Mouse (Mus musculus): ENCODE data around the gene Cyb5b.
"Not testable (repeated sequence)": the region's sequence is repeated elsewhere in the genome, so short reads cannot be mapped to it uniquely, and the experiment has no call there.

Gene Cyb5b

DNA sequence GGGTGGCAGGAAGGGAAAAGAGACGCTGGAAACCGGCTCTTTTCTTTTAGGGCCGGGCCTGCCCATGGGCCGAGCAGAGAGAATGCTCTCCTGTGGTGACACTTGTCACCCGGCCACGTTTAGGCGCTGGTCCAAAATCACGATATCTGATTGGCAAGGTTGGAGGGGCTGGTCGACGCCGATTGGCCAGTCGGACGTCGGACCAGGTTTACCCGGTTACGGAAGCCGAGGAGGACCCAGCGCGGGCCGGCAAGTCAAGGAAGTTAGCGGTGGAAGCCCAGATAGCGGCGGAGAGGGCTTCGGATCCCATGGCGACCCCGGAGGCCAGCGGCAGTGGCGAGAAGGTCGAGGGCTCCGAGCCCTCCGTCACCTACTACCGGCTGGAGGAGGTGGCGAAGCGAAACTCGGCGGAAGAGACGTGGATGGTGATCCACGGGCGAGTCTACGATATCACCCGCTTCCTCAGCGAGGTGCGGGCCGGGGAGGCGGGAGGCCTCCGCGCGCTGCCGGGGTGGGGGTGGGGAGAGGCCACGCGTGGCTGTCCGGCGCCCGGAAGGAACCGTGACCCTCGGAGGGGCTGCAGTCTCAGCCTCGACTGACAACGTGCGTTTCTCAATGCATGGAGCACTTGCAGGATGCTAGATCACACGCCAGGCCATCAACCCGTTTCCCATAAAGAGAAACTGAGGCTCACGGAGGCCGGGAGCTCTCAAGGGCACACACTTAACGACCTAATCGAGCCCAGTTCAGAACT, at the start of gene Cyb5b:
TSS of gene Cyb5b (plus strand) at position 237 of the 754 bp plus-strand sequence.
- DNase-seq (ENCODE audit: low spot score): peak; percentile 86

DNA sequence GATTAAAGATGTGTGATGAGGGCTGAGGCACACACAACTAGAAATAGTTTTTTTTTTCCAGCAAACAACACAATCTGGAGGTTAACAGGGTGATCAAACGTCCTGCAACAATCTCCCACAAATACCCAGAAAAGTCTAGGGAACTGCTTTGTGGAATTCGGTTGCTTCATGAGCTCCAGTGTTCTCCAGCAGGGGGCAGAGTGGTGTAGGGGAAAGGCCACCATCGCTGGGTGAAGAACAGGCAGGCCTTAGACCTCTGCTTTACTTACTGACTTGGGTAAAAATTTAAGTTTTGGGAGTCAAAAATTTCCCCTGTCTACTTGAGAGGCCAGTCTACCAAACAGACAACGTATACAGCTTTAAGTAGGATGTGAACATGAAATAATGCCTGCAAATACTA, 45.9 kb upstream of the Cyb5b start:
- DNase-seq (ENCODE audit: low spot score): peak; percentile 55

DNA sequence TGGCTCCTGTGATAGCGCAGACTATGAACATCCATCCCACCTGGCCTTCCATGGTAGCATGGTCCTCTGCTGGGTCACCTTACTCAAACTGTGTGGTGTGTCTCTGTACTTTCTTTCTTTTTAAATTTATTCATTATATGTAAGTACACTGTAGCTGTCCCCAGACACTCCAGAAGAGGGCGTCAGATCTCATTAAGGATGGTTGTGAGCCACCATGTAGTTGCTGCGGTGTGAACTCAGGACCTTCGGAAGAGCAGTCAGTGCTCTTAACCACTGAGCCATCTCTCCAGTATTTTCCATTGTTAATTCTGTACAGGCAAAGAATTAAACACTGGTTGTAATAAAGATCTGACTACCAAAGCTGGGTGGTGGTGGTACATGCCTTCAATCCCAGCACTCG, 42.4 kb upstream of the Cyb5b start:
- not testable (repeated sequence) for DNase-seq (ENCODE audit: low spot score)

DNA sequence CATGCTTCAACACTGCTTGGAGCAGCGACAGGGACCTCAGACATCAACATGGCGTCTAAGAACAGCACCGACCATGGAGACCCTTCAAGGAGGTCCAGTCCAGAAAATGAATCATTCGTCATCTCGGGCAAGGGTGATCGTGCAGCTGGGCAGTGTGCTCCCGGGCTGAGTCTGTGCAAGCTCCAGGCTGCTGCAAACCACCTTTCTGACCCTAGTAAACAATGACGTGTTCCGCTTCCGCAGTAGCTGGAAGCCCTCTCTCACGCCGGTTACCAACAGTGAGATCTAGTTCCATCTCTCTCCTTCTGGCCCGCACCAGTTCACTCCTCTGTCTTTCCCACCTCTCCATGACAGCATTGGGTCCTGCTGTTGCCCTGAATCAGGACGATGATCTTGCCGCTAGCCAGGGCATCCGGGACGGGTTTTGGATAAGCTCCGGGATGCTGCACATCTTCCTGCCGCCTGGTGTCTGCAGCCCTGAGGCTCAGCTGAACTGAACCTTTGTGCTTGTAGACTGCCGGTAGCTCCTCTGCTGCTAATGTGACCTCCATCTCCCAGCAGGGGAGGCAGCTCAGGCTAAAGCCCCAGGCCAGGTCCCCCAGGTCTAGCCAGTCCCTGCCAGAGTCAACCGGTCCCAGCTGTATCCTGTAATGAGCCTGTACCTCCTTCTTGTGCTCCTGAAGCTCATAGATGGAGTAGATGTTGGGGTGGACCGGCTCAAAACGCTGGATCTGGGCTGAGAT, 41.3 kb upstream of the Cyb5b start:
- DNase-seq (ENCODE audit: low spot score): no peak

DNA sequence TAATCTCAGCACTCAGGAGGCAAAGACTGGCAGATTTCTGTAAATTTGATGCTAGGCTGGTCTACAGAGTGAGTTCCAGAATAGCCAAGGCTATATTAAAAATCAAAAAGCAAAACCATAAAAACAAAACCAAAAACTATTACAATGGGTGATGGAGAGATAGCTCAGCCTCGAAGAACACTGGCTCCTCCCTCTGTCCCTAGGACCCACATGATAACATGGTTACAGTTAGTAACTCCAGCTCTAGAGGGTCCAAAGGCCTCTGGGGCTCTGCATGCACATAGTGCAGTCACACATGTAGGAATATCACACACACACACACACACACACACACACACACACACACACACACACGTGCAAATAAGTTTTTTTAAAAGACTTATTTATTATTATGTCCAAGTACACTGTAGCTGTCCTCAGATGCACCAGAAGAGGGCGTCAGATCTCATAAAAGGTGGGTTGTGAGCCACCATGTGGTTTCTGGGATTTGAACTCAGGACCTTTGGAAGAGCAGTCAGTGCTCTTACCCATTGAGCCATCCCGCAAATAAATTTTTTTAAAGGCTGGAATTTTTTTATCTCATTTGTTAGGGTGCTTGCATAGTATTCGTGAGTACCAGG, 40.5 kb upstream of the Cyb5b start:
- no peak for DNase-seq (ENCODE audit: low spot score)

DNA sequence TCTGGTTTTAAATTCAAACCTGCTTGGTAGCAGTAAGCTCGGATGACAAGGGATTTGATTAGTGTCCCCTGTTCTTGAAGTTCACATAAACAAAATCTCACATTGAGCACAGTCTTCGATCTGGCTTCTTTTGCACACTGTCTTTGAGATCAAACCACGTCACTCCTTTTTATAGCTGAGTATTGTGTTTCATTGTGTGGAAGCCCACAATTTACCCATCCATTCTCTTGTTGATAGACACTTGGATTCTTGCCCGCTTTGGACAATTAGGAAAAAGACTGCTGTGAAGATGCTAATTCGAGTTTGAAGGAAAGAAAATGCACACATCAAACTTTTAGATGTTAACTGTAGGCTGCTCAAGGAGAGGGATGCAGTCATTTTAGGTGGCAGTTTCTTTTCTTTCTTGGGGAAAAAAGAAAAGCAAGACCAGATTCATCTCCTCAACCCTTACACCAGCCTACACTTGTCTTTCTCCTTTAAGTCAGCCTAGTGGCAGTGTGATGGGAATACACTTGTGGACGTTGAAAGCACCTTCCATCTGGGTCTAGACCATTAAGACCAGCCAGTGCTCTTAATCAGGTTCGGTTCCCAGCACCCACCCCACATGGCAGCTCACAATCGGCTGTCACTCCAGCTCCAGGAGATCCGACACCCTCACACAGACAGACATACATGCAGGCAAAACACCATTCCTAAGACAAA, 39.7 kb upstream of the Cyb5b start:
- DNase-seq (ENCODE audit: low spot score): no peak

DNA sequence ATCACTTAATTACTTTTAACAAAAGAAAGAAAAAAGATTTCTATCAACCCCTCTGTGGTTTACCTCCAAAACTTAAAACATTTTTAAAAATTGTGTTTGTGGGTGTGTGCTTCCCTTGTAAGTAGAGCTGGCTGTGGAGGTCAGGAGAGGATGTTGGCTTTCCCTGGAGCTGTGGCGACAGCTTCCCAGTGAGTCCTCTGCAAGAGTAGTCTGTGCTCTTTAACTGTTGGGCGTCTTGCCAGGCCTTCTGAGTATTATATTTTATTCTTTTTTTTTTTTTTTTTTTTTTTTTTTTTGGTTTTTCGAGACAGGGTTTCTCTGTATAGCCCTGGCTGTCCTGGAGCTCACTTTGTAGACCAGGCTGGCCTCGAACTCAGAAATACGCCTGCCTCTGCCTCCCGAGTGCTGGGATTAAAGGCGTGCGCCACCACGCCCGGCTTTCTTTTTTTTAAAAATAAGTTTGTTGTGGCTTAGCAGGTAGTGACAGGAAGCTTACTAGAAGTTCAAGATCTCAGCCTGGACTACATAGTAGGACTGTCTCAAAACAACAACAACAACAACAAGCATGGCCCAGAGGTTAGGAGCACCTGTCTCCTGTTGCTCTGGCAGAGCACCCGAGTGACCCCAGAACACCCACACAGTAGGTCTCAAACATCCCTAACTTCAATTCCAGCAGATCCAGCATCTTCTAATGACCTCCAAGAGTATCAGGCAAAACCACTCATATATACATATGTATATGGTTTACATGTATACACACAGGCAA, 38.9 kb upstream of the Cyb5b start:
- no peak for DNase-seq (ENCODE audit: low spot score)

DNA sequence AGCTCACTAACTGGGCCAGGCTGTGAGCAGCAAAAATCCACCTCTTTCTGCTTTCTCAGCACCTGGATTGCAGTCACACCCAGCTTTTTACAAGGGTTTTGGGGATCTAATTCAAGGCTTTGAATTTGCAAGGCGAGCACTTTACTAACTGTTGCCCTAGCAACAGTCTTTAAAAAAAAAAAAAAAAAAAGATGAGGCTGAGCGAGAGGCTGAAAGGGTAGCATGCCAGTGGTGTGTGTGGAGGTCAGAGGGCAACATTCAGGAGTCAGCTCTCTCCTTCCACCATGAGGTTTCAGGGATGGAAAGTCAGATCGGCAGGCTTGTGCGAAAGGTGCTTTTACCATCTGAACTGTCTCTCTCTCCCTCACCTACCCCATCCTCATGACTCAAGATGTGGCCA, 37.2 kb upstream of the Cyb5b start:
- no peak for DNase-seq (ENCODE audit: low spot score)

DNA sequence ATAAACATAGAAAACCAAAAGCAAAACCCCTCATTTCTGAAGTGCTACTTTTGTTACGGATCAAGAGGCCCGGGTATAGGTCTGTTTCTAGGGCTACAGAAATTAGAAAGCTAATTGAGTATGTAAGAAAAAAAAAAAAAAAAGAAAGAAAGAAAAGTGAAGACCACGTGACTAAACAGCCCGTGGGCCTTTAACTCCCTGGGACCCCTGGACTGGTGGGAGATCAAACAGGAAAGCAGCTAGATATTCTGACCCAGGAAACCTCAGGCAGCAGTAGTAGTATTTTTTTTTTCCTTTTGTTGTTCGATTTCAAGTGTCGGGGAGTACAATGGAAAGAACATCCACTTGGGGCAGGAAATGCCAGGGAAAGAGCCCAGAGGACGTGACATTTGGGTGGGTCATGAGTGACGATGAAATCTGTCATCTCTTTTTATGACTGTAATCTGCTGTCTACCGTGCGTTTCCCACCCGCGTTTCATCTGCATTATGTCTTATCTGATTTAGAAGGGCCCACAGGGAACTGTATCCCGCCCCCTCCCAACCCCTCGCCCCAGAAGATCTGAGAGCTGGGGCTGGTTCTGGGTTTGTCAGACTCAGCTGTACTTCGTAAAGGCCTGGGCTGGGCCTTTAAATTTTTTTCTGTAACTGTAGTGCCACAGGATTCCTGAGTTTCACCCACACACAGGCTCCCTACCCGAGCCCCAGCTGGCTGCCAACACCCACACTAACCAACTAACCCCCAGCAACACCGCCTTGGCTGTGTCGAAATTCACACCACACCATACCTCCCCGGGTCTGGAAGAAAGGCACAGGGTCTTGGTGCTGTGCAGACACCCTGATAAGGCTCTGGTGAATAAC, 36.1 kb upstream of the Cyb5b start:
- no peak for DNase-seq (ENCODE audit: low spot score)

DNA sequence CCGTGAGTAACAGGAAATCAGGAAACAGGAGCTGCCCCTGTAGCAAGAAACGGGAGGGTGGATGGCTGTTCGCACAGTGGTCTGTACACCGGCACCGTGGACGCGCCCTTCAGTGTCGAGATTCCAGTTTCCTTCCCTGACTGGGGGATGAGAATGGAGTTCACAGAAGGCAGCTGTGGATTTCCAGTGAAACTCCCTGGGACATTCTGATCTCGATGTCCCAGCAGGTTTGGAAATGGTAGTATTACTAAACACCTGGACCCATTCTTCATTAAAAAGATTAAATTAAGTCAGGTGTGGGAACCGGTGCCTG, 35.5 kb upstream of the Cyb5b start:
- DNase-seq (ENCODE audit: low spot score): no peak

DNA sequence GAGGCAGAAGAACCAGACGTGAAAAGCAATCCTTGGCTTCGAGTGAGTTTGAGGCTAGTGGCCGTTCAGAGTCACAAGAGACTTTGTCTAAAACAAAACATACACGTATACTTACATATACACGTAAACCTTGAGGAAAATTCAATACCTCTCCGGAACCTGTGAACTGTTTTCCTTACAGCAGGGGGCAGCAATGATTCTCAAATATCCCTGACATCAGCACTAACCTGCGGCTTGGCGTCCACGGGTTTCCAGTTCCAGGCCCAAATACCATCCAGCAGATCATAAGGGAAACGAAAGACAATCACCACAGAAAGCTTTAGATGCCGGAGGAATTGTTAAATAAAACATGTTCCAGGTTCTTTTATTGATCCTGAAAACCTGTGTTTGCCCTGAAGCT, 34.4 kb upstream of the Cyb5b start:
- peak; percentile 61 for DNase-seq (ENCODE audit: low spot score)

DNA sequence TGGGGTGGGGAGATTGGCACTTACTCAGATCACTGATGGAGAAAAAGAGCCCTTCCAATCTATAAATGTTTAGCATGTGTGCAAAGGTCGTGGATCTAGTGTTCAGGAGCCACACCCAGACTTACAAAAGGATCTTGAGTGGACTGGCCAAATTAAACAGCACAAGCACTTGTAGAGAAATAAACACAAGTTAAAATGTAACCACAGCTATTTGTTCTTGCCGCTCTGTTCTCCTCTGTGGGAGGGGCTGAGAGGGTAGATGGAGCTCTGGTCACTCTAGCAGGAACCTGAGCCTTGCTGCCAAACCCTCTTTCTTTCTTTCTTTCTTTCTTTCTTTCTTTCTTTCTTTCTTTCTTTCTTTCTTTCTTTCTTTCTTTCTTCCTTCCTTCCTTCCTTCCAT, 33.4 kb upstream of the Cyb5b start:
- no peak for DNase-seq (ENCODE audit: low spot score)

DNA sequence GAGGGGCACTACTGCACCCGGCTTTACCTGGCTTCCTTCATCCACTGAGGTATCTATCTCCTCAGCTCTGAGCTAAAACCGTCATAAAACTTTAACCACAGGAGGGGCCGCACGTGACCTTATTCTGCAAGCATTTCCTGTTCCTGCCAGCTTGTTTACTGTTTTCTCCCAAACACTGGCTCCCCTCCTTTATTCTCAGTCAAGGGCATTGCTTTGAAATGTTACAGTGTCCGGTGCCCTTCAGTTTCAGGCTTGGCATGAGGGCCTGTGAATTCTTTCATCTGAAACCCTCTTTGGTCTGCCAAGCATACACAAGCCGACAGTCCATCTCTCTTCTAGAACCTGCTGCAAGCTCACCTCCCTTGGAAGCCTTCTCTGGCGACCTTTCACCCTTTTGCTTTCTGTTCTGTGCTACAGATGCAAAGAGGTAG, 31.6 kb upstream of the Cyb5b start:
- DNase-seq (ENCODE audit: low spot score): no peak

DNA sequence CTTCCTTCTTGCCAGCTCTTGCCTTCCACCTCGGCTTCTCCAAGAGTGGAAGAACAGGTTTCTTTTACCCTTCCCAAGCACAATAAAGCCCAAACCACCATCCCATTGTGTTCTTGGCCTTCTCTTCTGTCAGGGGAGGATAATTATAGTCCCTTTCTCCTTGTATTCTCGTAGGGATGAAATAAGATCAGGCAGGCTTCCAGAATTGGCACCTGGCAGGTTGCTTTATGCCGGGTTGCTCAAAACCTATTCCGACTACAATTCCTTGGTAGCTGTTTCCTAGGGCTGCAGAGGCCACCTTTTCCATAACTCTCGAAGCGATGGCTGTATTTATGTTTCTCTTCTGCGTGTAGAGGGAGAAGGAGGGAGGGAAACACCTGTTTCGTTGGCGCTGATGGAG, 31.0 kb upstream of the Cyb5b start:
- DNase-seq (ENCODE audit: low spot score): no peak

DNA sequence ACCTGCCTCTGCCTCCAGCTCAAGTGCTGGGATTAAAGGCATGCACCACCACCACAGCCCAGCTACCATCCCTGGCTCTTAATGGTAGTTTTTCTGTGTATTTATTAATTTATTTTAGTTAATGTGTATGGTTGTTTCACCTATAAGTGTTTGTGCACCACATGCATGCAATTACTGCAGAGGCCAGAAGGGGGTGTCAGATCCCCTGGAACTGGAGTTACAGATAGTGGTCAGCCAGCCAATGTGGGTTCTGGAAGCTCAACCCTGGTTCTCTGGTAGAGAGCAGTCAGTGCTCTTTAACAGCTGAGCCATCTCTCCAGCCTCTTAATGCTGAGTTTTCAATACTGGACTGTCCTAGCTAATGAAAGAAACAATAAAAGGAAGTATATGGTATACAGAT, 29.6 kb upstream of the Cyb5b start:
- no peak for DNase-seq (ENCODE audit: low spot score)

DNA sequence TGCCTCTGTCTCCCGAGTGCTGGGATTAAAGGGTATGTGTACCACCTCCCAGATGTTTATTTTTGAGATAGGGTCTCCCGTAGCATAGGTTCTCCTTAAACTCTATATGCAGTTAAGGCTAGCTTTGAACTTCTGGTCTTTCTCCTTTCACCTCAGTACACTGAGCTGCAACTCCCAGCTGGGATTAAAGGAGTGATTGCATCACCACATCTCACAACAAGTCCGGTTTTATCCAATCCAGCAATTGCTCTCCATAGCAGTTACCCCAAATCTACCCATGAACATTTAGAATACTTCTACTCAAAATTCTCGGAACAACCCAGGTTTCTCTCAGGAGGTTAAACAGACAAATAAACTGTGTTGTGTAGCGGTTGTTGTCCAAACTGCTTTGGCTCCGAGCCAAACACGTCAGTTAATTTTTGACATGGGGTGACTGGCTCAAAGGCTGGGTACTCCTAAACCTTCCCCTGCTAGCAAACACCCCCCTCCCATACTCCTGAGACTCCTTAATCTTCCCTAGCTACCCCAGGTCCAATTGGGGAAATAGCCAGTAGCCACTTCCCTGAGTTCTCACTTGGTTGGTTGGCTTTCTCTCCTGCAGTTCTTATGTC, 28.7 kb upstream of the Cyb5b start:
- DNase-seq (ENCODE audit: low spot score): no peak

DNA sequence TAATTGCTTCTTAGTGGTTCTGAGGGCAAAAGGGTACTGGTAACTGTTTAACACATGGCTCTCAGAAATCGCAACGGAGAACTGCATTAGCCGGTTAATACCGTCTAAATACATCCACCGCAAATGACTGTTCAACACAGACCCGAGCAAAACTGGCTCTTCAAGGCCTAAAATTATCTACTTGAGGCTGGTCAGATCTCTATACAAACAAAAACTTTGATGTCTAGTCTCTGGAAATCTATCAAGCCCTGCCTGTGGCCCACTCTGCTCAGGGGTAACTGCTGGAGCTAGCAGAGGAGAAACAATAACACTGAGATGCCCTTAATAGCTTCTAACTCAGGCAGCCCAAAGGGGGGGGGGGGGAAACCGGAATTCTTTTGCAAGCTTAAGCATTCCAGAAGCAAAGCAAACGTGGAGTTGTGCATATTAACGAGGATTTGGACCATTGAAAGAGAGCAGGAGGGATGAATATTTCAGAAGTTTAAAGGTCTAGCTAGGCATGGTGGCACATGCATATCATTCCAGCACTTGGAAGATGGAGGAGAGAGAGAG, 27.3 kb upstream of the Cyb5b start:
- DNase-seq (ENCODE audit: low spot score): no peak

DNA sequence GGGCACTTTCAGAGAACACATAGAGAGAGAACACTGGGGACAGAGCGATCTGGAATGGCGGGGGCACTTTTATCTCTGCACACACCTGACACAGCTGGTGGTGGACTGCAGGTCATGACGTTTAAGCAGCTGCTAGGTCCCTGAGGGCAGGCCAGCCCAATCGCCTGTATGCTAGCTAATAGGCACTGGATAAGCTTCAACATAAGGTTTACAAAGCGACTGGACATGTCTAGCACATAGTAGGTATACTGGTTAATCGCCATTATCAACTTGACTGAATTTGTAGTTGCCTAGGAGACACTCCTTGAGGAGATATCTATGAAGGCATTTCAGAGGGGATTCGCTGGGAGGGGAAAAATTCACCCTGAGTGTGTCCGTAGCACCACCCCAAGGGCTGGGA, 26.1 kb upstream of the Cyb5b start:
- no peak for DNase-seq (ENCODE audit: low spot score)

DNA sequence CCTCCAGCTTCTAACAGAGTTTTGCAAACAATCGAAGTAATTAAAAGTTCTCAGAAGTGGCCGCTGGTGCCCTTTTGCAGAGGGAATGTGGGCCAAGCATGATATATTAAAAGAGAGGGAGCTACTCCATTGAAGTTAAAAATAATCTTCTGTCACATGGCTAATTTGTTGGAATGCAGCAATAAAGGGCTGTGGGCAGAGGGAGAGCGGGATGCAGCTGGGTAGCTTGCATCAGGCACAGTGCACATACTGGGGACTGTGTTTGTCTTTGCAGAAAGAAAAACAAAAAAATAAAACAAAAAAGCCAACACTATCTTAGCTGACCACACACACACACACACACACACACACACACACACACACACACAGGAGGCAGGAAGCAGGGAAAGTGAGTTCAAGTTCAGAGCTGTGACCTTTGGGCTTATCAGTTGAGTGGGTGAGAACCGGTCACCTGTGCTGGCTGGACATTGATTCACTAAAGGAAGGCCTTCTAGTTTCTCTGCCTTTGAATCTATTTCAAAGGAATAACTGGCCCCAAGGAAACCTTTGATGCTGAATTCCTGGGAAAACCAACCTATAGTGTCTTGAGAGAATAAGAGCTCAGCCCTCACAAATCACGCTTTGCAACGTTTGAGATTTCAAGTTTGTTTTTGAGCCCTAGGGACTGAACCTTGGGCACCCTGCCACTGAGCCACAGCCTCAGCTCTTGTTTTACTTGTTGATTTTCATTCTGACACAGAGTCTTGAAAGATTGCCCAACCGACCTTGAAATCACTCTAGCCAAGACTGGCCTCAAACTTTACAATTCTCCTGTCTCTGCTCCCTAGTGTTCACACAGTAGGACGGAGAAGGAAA, 21.0 kb upstream of the Cyb5b start:
- DNase-seq (ENCODE audit: low spot score): no peak
